Mouse (Mus musculus): Measurements from ENCODE around the gene Xpc. TPM values are rescaled to one million over a fixed set of nuclear protein-coding genes. Genes with fewer than 3 reads are reported as not detected.

Xpc gene
- total RNA-seq, 2 experiments from 2014 or later = 12.2 to 14.0 TPM

- no peak overlapping the region for H3K27ac ChIP-seq
- TF ChIP-seq CTCF (conservative IDR thresholded peaks at IDR 0.05) = no peak
- DNase-seq (ENCODE audit: low spot score in 2 of 2) = no peak
Measured at GRCm38 (mm10) chr6:91452056-91452455, 63.6 kb downstream of the Xpc start.

GRCm38 (mm10) chr6:91449472-91450225 lies 66.0 kb downstream of the Xpc start:
- no peak overlapping the region for H3K4me3 ChIP-seq
- no peak for TF ChIP-seq CTCF (conservative IDR thresholded peaks at IDR 0.05)
- no peak for DNase-seq (ENCODE audit: low spot score in 2 of 2)
- H3K27ac ChIP-seq = no peak overlapping the region

More at GRCm38 (mm10) chr6:91452056-91452455, 63.6 kb downstream of the Xpc start:
- no peak overlapping the region for H3K4me3 ChIP-seq

- Histone ChIP-seq H3K27ac (no peak overlapping the region), H3K4me3 (no peak overlapping the region)
- DNase-seq (ENCODE audit: low spot score in 2 of 2) = no peak
- TF ChIP-seq CTCF (conservative IDR thresholded peaks at IDR 0.05) = no peak
Measured at GRCm38 (mm10) chr6:91445316-91445715, 70.4 kb downstream of the Xpc start.

- no peak for DNase-seq (ENCODE audit: low spot score in 2 of 2)
- no peak for TF ChIP-seq CTCF (conservative IDR thresholded peaks at IDR 0.05)
- peak overlapping the region; percentile 58 for H3K4me3 ChIP-seq
- H3K27ac ChIP-seq = peak overlapping the region; percentile 87
Measured at GRCm38 (mm10) chr6:91441145-91441662, 74.5 kb downstream of the Xpc start.

GRCm38 (mm10) chr6:91440474-91441144 lies 75.1 kb downstream of the Xpc start:
- peak; percentile 97 to 99 for DNase-seq (ENCODE audit: low spot score in 2 of 2)
- Histone ChIP-seq H3K4me3 (peak overlapping the region; percentile 58), H3K27ac (peak overlapping the region; percentile 87)
- no peak for TF ChIP-seq CTCF (conservative IDR thresholded peaks at IDR 0.05)

Other genes starting within 250 kb of the Xpc start
- 10 to 100 TPM; 18.0 to 25.3 TPM for gene Wnt7a, start 104.5 kb downstream of the Xpc start, total RNA-seq (2021)
- 10 to 100 TPM; 19.3 to 21.8 TPM for gene Chchd4, start 42.3 kb downstream of the Xpc start, total RNA-seq (2021)
- 10 to 100 TPM; 28.3 to 28.7 TPM for gene Tmem43, start 42.2 kb downstream of the Xpc start, total RNA-seq (2021)
- 10 to 100 TPM; 35.0 to 36.9 TPM for gene Lsm3, start within 50 bp of the Xpc start, total RNA-seq (2021)
- 100 to 1,000 TPM; 136 to 138 TPM for gene Slc6a6, start 168.2 kb upstream of the Xpc start, total RNA-seq (2021)